Mouse (Mus musculus) gastrocnemius, adult 2 months (tissue): Measurements from ENCODE around the gene Maml1. TPM values are rescaled to one million over a fixed set of nuclear protein-coding genes. Genes with fewer than 3 reads are reported as not detected.

Experiments
- DNase-seq: peaks from one replicate; pipeline ENCODE4 v3.0.0; 2022
- H3K27ac ChIP-seq: fragments of 200-600 bp; 2 replicates; pipeline ENCODE4 v1.8.1; 2022; ENCODE audit warnings: mild to moderate bottlenecking
- H3K4me3 ChIP-seq: fragments of 200-600 bp; 2 replicates; pipeline ENCODE4 v1.8.1; 2022; ENCODE audit warnings: mild to moderate bottlenecking, moderate library complexity
- CTCF ChIP-seq: fragments of 200-600 bp; IDR thresholded peaks from 2 replicates; pipeline ENCODE4 v1.8.1; 2022; ENCODE audit warnings: antibody characterized with exemption, mild to moderate bottlenecking, moderate library complexity
- intact Hi-C: fragments of 180-260 bp; cut with DNase I; formaldehyde crosslinking; loops from one replicate; pipeline ENCODE4 v1.15.1; 2025
- long read RNA-seq, 2 experiments: library from polyadenylated mRNA; stranded (forward); transcript quantifications; one replicate each; pipeline ENCODE4 v2.0.0; 2021
- total RNA-seq, 2 experiments: library from RNA; stranded (reverse); gene quantifications; 2 replicates each; pipeline ENCODE4 v1.2.3; 2021

Gene Maml1
- 1 to 10 TPM; 6.6 to 7.1 TPM for total RNA-seq
- long read RNA-seq, experiment 1, full-length matches to known transcripts: 1 of 2 reads
- long read RNA-seq, experiment 1, partial matches to known transcripts: 0 of 2 reads
- long read RNA-seq, experiment 1, other reads (novel, unspliced or antisense): 1 of 2 reads
- long read RNA-seq, experiment 2: 0 reads

GRCm38 (mm10) chr11:50292190-50292855 is at the start of gene Maml1:
Gene Maml1, minus strand, starts transcription at chr11:50292311.
- intact Hi-C loops: loop anchor here (2.0 to 5.0 kb wide), 2 partner anchors 32 to 70 kb away; partner anchors contain the start of gene Canx

GRCm38 (mm10) chr11:50336891-50337290 is 44.8 kb upstream of the Maml1 start:
- no peak for DNase-seq
- no peak overlapping the region for H3K27ac ChIP-seq
- intact Hi-C loops: no loop called here
- no peak overlapping the region for H3K4me3 ChIP-seq
- TF ChIP-seq CTCF: no peak

More at GRCm38 (mm10) chr11:50292190-50292855, at the start of gene Maml1:
- DNase-seq: peak; percentile 97
- TF ChIP-seq CTCF: peak; percentile 4; the same call in 1 of the 2 replicates
- H3K27ac ChIP-seq: peak within 1 kb of the TSS; percentile 99
- peak within 1 kb of the TSS; percentile 97 for H3K4me3 ChIP-seq

- no peak for DNase-seq
- no peak overlapping the region for H3K4me3 ChIP-seq
- intact Hi-C loops: no loop called here
- no peak for TF ChIP-seq CTCF
- H3K27ac ChIP-seq: no peak overlapping the region
These were observed 44.0 kb upstream of the Maml1 start for GRCm38 (mm10) chr11:50336126-50336525.

GRCm38 (mm10) chr11:50333181-50333580 is 41.1 kb upstream of the Maml1 start:
- Histone ChIP-seq H3K27ac (peak overlapping the region; percentile 66), H3K4me3 (no peak overlapping the region)
- intact Hi-C loops: no loop called here
- DNase-seq: peak; percentile 75
- no peak for TF ChIP-seq CTCF

- H3K4me3 ChIP-seq: no peak overlapping the region
- no peak for TF ChIP-seq CTCF
- no peak overlapping the region for H3K27ac ChIP-seq
- intact Hi-C loops: loop anchor here (5.0 kb wide), 2 partner anchors 33 to 48 kb away; partner anchors contain the start of gene Hnrnph1
- DNase-seq: no peak
These were observed 37.3 kb upstream of the Maml1 start for GRCm38 (mm10) chr11:50329378-50329777.

GRCm38 (mm10) chr11:50328075-50328625 is 36.0 kb upstream of the Maml1 start:
- intact Hi-C loops: loop anchor here (5.0 kb wide), 2 partner anchors 34 to 49 kb away; partner anchors contain the start of gene Hnrnph1
- TF ChIP-seq CTCF: no peak
- no peak overlapping the region for H3K4me3 ChIP-seq
- no peak overlapping the region for H3K27ac ChIP-seq
- no peak for DNase-seq

- no peak for TF ChIP-seq CTCF
- DNase-seq: no peak
- intact Hi-C loops: loop anchor here (5.0 kb wide), 2 partner anchors 36 to 51 kb away; partner anchors contain the start of gene Hnrnph1
- peak overlapping the region; percentile 82 for H3K4me3 ChIP-seq
- peak overlapping the region; percentile 96 for H3K27ac ChIP-seq
These were observed 34.3 kb upstream of the Maml1 start for GRCm38 (mm10) chr11:50326302-50326966.

- intact Hi-C loops: loop anchor here (2.0 to 5.0 kb wide), 3 partner anchors 33 to 52 kb away; partner anchors contain the start of genes Hnrnph1 and Maml1
- peak within 1 kb of the TSS; percentile 82 for H3K4me3 ChIP-seq
- peak; percentile 98 for DNase-seq
- H3K27ac ChIP-seq: peak within 1 kb of the TSS; percentile 96
- TF ChIP-seq CTCF: no peak
These were observed 33.6 kb upstream of the Maml1 start, which contains the start of gene Canx for GRCm38 (mm10) chr11:50325496-50326301. Gene Canx, minus strand, starts transcription at chr11:50325673.

- peak overlapping the region; percentile 96 for H3K27ac ChIP-seq
- DNase-seq: no peak
- intact Hi-C loops: loop anchor here (2.0 to 5.0 kb wide), 3 partner anchors 32 to 52 kb away; partner anchors contain the start of genes Hnrnph1 and Maml1
- TF ChIP-seq CTCF: no peak
- H3K4me3 ChIP-seq: peak overlapping the region; percentile 82
These were observed 32.8 kb upstream of the Maml1 start for GRCm38 (mm10) chr11:50324751-50325471.

- TF ChIP-seq CTCF: no peak
- intact Hi-C loops: loop anchor here (2.0 kb wide), 1 partner anchor 31 kb away; the partner anchor contains the start of gene Maml1
- DNase-seq: no peak
- H3K27ac ChIP-seq: peak overlapping the region; percentile 41
- H3K4me3 ChIP-seq: peak overlapping the region; percentile 82
These were observed 31.7 kb upstream of the Maml1 start for GRCm38 (mm10) chr11:50323843-50324242.

GRCm38 (mm10) chr11:50322345-50322744 is 30.2 kb upstream of the Maml1 start:
- no peak for TF ChIP-seq CTCF
- intact Hi-C loops: no loop called here
- no peak overlapping the region for H3K4me3 ChIP-seq
- no peak for DNase-seq
- H3K27ac ChIP-seq: no peak overlapping the region
